Mouse (Mus musculus) olfactory bulb, adult 2 months (tissue): ENCODE results near the gene Rhof.

Experiments used
- CTCF ChIP-seq: fragments of 200-500 bp; IDR thresholded peaks from 2 replicates; pipeline ENCODE4 v1.5.1; 2012; ENCODE audit warnings: low read depth, mild to moderate bottlenecking, low read length, moderate library complexity; ENCODE audit not compliant: insufficient read depth
- POLR2A ChIP-seq: fragments of 200-500 bp; IDR thresholded peaks from 2 replicates; pipeline ENCODE4 v1.6.1; 2012; ENCODE audit warnings: mild to moderate bottlenecking, low read depth, low read length, moderate library complexity; ENCODE audit not compliant: insufficient read depth

DNA sequence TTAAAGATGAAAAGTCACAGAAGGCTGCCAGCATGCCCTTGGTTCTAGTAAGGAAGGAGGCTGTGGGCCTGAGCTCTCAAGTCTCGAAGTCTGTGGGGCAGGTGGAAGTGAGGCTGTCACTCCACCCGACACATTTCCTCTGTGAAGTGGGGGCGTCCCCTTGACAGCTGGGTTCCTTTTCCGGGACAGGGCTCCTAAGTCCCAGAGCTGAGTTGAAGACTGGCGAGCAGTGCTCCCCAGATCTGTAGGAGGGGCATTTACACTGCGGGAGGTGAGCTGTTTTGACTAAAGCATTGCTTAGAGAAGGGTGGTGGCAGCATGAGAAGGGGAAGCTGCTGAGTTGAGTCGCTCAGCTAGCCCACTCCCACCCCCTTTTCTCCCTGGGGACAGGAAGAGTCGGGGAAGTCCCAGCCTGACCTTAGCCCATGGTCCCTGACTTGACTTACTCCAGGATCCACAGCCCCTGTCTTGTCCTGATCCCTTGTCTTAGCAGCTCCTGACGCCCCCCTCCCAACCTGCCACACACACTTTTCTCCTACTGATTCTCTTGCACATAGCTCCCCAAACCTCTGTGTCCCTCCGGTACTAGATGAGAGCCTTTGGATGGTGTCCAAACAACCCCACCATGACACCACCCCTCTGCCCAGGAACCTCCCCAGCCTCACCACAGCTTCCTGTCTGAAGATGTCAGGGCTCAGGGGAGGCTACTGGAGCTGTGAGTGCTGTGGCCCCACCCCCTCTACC, 3.9 kb downstream of the Rhof start:
- no peak for TF ChIP-seq CTCF
- TF ChIP-seq POLR2A, result no peak
